Mouse (Mus musculus): ENCODE results near the gene Fbxw20. TPM values are rescaled to one million over a fixed set of nuclear protein-coding genes. Genes with fewer than 3 reads are reported as not detected.

The Fbxw20 gene
- 0.07 TPM for polyA plus RNA-seq (2017; shearing (Covaris generic))

GRCm38 (mm10) chr9:109234654-109235053, at the start of gene Fbxw20:
TSS of gene Fbxw20 (minus strand) at chr9:109234754.

GRCm38 (mm10) chr9:109195875-109196274, 38.7 kb downstream of the Fbxw20 start, which contains the start of gene Fbxw13:
TSS of gene Fbxw13 (minus strand) at chr9:109195975.

Other genes starting within 250 kb of the Fbxw20 start
- gene Ucn2, start 248.7 kb downstream of the Fbxw20 start, polyA plus RNA-seq (2017; shearing (Covaris generic)), result not detected
- gene Pfkfb4, start 243.0 kb downstream of the Fbxw20 start, polyA plus RNA-seq (2017; shearing (Covaris generic)), result 4.9 TPM
- 4,571 TPM for gene Shisa5, start 196.2 kb downstream of the Fbxw20 start, polyA plus RNA-seq (2017; shearing (Covaris generic))
- 88.7 TPM for gene Trex1, start 175.0 kb downstream of the Fbxw20 start, polyA plus RNA-seq (2017; shearing (Covaris generic))
- gene Atrip, start 160.6 kb downstream of the Fbxw20 start, polyA plus RNA-seq (2017; shearing (Covaris generic)), result 26.6 TPM
- gene Ccdc51, start 152.3 kb downstream of the Fbxw20 start, polyA plus RNA-seq (2017; shearing (Covaris generic)), result 16.7 TPM
- 529 TPM for gene Tma7, start 152.2 kb downstream of the Fbxw20 start, polyA plus RNA-seq (2017; shearing (Covaris generic))
- 2.9 TPM for gene Plxnb1, start 139.4 kb downstream of the Fbxw20 start, polyA plus RNA-seq (2017; shearing (Covaris generic))
- not detected for gene Fbxw21, start 72.7 kb downstream of the Fbxw20 start, polyA plus RNA-seq (2017; shearing (Covaris generic))
- not detected for gene Fbxw13, start 38.8 kb downstream of the Fbxw20 start, polyA plus RNA-seq (2017; shearing (Covaris generic))
- not detected for gene Fbxw14, start 52.9 kb upstream of the Fbxw20 start, polyA plus RNA-seq (2017; shearing (Covaris generic))
- gene Fbxw28, start 104.9 kb upstream of the Fbxw20 start, polyA plus RNA-seq (2017; shearing (Covaris generic)), result not detected
- not detected for gene Fbxw22, start 169.5 kb upstream of the Fbxw20 start, polyA plus RNA-seq (2017; shearing (Covaris generic))
- not detected for gene Fbxw16, start 214.4 kb upstream of the Fbxw20 start, polyA plus RNA-seq (2017; shearing (Covaris generic))

Measured in CD4-positive, CD25-positive, alpha-beta regulatory T cell (primary cell).